Mouse (Mus musculus): ENCODE results near the gene Dnajc14. TPM values are rescaled to one million over a fixed set of nuclear protein-coding genes. Genes with fewer than 3 reads are reported as not detected.
"Not testable (repeated sequence)": the region's sequence is repeated elsewhere in the genome, so short reads cannot be mapped to it uniquely, and the experiment has no call there.

The Dnajc14 gene
- total RNA-seq, 2 experiments from 2014 or later, result 37.9 to 38.7 TPM

DNA sequence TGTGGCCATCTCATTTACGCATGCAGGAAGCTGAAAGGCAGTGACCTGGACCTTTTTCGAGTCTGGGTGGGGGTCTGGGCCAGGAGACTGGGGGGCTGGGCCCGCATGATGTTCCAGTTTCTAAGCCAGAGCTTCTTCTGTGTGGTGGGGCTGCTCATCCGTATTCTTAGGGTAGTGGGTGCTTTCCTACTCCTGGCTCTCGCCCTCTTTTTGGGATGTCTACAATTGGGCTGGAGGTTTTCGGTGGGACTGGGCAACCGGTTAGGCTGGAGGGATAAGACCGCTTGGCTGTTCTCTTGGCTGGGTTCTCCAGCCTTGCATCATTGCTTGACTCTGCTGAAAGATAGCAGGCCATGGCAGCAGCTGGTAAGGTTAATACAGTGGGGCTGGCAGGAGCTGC is 3.2 kb downstream of the Dnajc14 start:
- DNase-seq, result no peak
- intact Hi-C loops (cut with DNase I), result loop anchor here (2.0 kb wide), 1 partner anchor 14 kb away; the partner anchor contains the start of gene Ormdl2

DNA sequence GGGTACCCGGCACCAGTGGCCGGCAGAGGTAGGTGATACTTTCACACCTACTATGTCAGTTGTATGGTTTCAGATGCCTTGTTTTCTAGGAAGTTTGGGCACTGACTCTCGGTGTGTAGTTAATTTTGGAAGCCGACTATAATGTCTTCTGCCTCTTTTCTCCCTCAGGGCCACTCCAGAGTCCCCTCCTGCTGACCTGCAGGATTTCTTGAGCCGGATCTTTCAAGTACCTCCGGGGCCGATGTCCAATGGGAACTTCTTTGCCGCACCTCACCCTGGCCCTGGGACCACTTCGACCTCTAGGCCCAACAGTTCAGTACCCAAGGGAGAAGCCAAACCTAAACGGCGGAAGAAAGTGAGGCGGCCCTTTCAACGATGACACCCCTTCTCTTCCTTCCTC is 13.2 kb downstream of the Dnajc14 start, which contains the start of gene Sarnp:
Gene Sarnp (plus strand): TSS at position 301 of the 400 bp plus-strand sequence.
- intact Hi-C loops (cut with DNase I), result no loop called here
- no peak for DNase-seq

DNA sequence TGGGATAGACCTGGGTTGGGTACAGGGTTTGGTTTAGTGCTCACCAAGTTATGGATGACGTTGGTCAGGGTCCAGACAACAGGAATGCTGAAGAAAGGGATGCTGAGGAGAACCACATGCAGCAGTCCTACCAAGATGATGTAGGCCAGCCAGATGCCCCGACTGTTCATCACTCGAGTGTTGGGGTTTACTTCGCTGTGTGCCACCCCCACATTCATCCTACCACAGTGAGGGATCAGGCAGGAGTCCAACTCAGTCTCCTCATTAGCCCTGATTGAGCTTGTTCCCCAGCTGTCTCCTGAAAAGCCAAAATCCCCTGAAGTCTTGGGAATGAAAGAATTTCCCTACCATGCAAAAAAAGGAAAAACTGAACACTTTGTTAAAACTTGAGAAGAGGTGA is 16.4 kb downstream of the Dnajc14 start:
- intact Hi-C loops (cut with DNase I), result loop anchor here (2.0 kb wide), 1 partner anchor 13 kb away; no protein-coding TSS in a partner anchor
- no peak for DNase-seq

DNA sequence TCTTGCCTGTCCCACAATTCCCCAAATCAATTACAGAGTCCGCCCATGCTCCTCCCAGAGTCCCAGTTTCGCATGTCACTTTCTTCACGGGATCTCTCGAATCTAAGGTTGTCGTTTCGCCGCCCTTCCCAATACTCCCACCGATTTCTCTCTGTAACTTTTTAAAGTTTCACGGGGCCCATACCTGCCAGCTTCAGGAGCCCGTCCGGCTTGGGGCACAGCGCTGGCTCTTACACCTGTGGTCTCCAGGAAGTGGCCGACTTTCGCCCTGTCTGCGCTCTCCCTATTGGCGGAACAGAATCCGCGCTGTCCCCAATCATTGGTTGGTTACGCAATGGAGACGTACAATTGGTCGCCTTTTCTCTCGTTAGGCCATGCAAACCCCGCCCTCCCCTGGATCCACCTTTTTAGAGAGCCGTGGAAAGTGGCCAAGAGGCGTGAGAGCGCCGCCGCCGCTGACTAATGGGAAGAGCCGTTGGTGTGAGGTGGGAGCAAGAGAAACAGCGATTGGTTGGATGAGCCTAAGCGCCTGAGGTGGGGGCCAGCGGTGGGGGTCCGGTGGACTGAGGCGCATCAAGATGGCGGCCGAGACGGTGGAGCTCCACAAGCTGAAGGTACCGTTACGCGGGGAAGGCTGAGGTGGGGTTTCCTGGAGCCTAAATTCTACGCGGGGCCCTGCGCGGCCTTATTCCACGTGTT is 17.6 kb downstream of the Dnajc14 start, which contains the start of gene Ormdl2:
Gene Ormdl2 (minus strand): TSS at position 288 of the 699 bp plus-strand sequence.
- peak; percentile 98 to 99 for DNase-seq
- intact Hi-C loops (cut with DNase I), result loop anchor here (2.0 kb wide), 1 partner anchor 15 kb away; no protein-coding TSS in a partner anchor

DNA sequence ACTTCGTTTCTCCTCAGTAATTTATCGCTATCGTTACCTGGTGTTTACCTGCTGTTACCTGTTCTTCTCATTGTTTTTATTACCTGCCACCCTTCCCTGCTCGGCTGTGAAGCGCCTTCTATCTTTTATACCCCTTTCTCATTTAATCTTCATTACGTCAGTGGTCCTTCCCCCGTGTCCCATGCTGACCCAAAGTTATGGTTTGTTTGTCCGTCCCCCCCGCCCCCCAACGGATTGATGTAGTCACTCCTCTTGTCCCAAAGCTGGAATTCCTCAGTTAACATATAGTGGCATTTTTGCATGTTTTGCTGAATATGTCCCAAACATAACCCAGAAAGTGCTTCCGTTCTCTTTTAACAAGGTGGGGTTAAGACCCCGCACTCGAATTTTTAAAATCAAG is 18.3 kb downstream of the Dnajc14 start:
- DNase-seq, result no peak
- intact Hi-C loops (cut with DNase I), result no loop called here

DNA sequence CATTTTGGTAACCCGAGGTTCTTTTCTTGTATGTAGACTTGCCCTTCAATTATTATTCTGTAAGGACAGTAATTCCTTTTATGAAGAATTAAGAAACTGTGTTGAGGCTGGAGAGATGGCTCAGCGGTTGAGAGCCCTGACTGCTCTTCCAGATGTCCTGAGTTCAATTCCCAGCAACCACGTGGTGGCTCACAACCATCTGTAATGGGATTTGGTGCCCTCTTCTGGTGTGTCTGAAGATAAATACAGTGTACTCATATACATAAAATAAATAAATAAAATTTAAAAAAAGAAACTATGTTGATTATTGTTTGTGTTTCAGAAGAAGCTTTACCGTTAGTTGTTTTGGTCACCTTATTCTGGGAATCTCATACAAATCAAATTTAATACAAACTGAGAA is 19.2 kb downstream of the Dnajc14 start:
- DNase-seq; intact Hi-C loops (cut with DNase I): not testable (repeated sequence)

DNA sequence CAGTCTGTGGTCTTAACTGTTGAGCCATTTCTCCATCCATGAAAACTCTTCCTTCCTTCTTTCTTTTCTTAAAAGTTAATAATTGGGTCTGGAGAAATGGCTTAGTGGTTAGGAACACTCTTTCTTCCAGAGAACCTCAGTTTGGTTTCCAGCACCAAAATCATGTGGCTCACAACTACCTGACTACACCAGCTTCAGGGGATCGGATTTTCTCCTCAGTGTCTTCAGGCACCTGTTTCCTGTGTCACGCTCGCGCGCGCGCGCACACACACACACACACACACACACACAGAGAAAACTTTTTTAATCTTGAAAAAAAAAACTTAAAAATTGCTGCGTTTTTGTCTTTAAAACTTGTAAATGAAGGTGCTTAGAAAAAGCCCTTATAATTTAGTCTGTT is 20.0 kb downstream of the Dnajc14 start:
- intact Hi-C loops (cut with DNase I), result no loop called here
- DNase-seq, result no peak

DNA sequence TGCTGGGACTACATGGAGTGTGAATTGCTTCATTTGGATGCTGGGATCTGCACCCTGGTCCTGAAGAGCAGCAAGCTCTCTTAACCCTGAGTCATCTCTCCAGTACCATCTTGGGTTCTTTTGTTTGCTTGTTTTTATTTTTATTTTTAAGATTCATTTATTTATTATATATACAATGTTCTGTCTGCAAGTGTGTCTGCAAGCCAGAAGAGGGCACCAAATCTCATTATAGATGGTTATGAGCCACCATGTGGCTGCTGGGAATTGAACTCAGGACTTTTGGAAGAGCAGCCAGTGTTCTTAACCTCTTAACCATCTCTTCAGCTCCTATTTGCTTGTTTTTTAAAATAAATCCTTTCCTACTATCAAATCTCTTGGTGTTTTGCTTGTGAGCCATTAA is 33.5 kb downstream of the Dnajc14 start:
- DNase-seq, result no peak
- intact Hi-C loops (cut with DNase I), result no loop called here

DNA sequence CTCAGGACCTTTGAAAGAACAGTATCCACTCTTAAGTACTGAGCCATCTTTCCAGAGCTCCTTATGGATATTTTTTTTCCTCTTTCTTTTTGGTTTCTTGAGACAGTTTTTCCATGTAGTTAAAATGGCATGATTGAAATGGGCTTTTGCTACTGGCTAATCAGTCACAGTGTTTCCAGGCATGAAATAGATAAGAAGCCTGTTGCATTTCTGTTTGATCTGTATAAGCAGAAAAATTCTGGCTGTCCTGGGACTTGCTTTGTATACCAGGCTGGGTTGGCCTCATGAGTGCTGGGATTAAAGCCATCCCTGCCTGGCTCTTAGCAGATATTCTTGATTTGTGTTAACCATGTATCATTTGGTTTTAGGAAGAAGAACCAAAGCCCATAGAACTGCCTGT is 35.6 kb downstream of the Dnajc14 start:
- intact Hi-C loops (cut with DNase I), result no loop called here
- no peak for DNase-seq

DNA sequence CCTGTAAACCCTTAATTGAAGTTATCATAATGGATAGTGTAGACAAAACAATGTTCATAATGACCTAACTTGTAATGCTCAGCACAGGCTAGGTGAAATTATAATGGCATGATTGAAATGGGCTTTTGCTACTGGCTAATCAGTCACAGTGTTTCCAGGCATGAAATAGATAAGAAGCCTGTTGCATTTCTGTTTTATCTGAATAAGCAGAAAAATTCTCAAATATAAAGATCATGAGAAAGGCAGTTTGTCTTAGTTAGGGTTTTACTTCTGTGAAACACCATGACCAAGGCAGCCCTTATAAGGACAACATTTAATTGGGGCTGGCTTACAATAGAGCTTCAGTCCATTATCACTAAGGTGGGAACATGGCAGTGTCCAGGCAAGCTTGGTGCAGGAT is 36.8 kb downstream of the Dnajc14 start:
- DNase-seq, result no peak
- intact Hi-C loops (cut with DNase I), result no loop called here

DNA sequence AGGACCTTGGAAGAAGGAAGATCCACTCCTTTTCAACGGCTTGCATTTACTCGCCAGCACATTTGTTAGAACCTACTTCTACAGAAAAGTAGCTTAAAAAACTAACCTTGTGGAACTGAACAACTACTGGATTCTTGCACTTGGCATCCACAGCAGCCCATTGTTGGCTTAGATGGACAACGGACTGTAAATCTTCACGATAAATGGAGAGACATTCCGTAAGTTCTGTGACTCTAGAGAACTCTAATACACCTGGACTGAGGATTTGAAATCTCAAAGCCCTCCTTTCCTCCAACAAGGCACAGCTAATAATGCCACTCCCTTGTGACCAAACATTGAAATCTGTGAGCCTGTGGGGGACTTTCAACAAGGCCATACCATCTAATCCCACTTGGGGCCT is 39.4 kb downstream of the Dnajc14 start:
- intact Hi-C loops (cut with DNase I), result no loop called here
- DNase-seq, result no peak

DNA sequence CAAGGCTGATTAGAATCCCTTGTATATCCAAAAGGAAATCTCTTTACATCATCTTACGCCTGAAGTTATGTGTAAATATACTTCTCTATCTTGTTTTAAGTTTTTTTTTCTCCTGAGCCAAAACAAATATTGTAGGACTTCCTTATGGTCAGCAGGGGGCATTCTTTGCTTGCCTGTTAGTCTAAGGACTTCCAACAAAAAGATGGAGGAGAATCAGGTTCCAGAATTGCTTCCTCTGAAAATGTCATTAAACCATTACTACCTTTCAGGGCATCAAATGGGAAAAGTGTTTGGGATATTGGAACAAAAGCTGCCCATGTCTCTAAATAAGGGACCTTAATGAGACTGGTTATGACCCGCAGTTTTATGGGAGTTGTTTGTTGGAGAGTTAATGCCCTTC is 41.7 kb downstream of the Dnajc14 start:
- DNase-seq, result peak in 1 of 2 experiments; percentile 12

DNA sequence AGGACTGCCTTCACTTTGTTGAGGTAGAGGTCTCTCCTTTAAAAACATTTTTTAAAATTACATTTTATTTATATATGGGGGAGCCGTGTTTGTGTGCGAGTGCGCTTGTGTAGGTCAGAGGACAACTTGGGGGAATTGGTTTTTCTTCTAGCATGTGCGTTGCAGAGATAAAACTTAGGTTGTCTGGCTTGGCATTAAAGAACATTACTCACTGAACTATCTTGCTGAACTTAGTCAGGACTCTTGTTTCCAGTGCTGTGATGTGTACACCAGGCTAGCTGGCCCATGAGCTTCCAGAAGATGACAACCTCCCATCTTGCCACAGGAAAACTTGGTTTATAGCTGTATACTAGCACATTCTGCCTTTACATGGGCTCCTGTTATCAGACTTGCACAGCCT is 42.8 kb downstream of the Dnajc14 start:
- intact Hi-C loops (cut with DNase I), result loop anchor here (5.0 kb wide), 1 partner anchor 131 kb away; no protein-coding TSS in a partner anchor
- no peak for DNase-seq

More for the DNA sequence above, 41.7 kb downstream of the Dnajc14 start:
- intact Hi-C loops (cut with DNase I), result loop anchor here (1.0 to 5.0 kb wide), 2 partner anchors 50 to 132 kb away; no protein-coding TSS in a partner anchor

DNA sequence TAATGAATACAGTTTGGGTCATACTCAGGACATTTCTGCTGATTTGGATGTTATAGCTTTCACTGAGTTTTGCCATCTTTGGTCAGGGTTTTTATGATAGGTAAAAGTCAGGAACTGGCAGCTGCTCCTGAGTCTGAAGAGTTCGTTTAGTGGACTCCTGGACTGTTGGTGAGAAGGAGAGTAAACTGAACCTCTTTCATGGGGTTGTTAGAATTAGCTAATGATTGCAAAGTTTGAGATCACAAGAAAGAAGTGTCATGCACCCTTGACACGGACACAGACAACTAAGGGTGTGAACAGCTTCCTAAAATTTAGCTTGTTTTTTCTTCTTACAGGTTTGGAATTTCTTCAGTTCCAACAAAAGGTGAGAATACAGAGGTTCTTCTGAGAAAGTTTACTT is 44.6 kb downstream of the Dnajc14 start:
- intact Hi-C loops (cut with DNase I), result loop anchor here (5.0 kb wide), 1 partner anchor 129 kb away; no protein-coding TSS in a partner anchor

DNA sequence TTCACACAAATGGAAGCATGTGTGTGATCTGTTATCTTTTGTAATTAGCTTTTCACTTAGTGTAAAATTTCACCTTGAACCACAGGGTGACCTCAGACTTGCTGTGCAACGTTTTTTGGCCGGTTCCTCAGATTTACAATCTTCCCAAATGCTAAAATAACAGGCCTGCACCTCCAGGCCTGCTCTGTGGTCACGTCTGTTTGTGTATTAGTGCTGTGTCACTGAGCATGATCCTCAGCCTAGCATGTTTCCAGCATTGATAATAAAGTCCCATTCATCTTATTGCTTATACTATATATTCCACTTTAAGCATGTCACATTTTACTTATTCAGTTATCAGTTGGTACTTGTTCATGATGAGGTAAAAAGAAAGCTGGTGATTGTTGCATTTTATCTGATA is 46.5 kb downstream of the Dnajc14 start:
- intact Hi-C loops (cut with DNase I), result no loop called here
- DNase-seq, result no peak

More for the DNA sequence above, 44.6 kb downstream of the Dnajc14 start:
- no peak for DNase-seq

DNA sequence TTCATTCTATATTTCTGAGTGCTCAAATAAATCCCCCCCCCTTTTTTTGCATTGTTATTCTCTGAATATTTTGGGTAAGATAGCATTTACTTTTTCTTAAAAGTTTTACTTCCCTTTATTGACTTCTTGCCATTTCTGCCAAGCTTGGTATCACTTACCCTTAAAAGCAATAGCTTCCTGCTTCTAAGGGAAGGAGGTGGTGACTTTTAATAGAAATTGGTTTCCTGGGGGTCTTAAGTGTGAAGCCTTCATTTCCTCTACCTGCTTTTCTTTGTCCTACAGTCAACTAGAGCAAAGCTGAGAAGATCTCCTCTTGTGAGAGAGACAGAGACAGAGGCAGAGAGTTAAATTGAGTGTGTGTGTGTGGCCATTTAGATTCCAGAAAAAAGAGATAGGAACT is 57.3 kb downstream of the Dnajc14 start:
- intact Hi-C loops (cut with DNase I), result no loop called here
- no peak for DNase-seq

DNA sequence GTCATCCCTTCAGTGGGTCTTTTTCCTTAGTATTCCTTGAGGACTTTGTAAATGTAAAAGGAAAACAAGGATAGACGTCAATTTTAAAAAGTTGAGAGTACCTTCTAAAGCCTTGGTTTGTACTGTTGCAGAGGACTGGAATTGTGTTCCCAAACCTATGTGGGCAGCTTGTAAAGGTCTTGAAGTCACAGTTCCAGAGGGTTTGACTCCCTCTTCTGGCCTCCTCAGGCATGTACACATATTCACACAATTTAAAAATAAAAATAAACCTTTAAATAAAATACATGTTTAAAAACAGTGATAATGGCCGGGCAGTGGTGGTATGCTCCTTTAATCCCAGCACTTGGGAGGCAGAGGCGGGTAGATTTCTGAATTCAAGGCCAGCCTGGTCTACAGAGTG is 62.2 kb downstream of the Dnajc14 start:
- intact Hi-C loops (cut with DNase I), result no loop called here
- no peak for DNase-seq

DNA sequence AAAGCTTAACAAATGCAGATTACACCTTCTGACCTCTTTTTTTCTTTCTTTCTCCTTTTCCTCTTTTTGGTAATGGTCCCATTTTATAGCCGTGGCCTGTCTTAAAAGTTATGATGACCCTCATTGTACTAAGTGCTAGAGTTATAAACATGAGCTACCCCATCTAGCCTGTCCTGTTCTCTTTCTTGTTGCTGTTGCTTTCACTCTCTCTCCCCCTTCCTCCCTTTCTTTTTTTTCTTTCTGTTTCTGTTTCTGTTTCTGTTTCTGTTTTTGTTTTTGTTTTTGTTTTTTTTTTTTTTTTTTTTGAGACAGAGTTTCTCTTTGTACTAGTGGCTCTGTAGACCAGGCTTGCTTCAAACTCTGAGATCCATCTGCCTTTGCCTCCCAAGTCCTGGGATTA is 62.7 kb downstream of the Dnajc14 start:
- DNase-seq, result no peak
- intact Hi-C loops (cut with DNase I), result no loop called here

Data from heart, postnatal 14 days (tissue).